Mouse (Mus musculus): Measurements from ENCODE around the gene 1600002K03Rik.

GRCm38 (mm10) chr10:80207201-80207600 is 34.5 kb downstream of the 1600002K03Rik start:
- TF ChIP-seq TAL1 (IDR thresholded peaks at IDR 0.05; ENCODE audit: low read length) (no peak), GATA1 (IDR thresholded peaks at IDR 0.05; ENCODE audit: low read length) (no peak)
